ENCODE assay signal across 9 mouse cellular contexts in the genomic region with DNA sequence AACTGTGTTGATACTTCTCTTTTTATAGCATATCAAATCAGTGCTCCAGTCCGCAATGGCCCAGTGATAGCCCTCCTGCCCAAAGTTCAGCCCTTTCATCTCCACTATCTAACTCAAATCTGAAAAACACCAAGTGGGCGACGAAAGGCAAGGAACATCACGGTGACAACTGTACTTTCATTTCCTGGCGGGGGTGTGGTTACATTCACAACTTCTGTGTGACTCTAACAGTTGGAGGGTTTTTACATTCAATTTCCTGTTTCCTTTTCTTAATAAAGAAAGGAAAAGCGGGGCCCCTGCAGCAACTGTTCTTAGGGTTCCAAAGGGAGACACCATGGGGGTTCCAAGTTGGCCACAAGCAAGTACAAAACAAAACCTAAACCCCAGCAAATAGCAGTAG. TPM values are rescaled to one million over a fixed set of nuclear protein-coding genes. Genes with fewer than 3 reads are reported as not detected.
DNase-seq lines count a peak whose midpoint lies in the region; ATAC-seq and TF ChIP-seq lines count a peak whose summit lies in the region.
"Had no signal": no experiment of that assay in that cellular context is flagged by ENCODE, and none has a peak within 500 bp of the region (broad histone marks: within the 10 kb centered on the region; RNA-seq: fewer than 3 reads in every experiment).

No protein-coding gene starts in this region.

- ATAC-seq in lung, embryonic 14.5 days (ENCODE audit: insufficient read depth) = no peak
- ATAC-seq in intestine, postnatal 0 days = no peak
- ATAC-seq in megakaryocyte-erythroid progenitor cell, adult 5-6 weeks (replicated peaks; ENCODE audit: low FRiP score, low TSS enrichment, poor library complexity, severe bottlenecking) = 0 out of 2 replicates have a peak, but pooled peaks have one; percentile 36
- ATAC-seq: midbrain, embryonic 16.5 days had no signal

- no peaks in the 10 kb centered on the region for H3K36me3 ChIP-seq in lung, embryonic 14.5 days (ENCODE audit: insufficient read depth)
- H3K36me3 ChIP-seq in intestine, postnatal 0 days (ENCODE audit: control insufficient read depth, insufficient read depth) = no peaks in the 10 kb centered on the region

- H3K27ac ChIP-seq in lung, embryonic 14.5 days (ENCODE audit: low read depth) = no peak overlapping the region
- no peak overlapping the region for H3K27ac ChIP-seq in intestine, postnatal 0 days (ENCODE audit: low read depth, low read length)

- no peak for DNase-seq in lung, embryonic 14.5 days
- DNase-seq in lung, postnatal 14 days = no peak
- no peak for DNase-seq in left cerebral cortex, postnatal 36 days (ENCODE audit: low spot score in 2 of 2)
- DNase-seq in urinary bladder, postnatal 10 days (ENCODE audit: low spot score) = no peak
- no peak for DNase-seq in urinary bladder, postnatal 4 days (ENCODE audit: low spot score in 2 of 2)
- no peak for DNase-seq in layer of hippocampus, adult 9-11 months

- H3K4me2 ChIP-seq in lung, embryonic 14.5 days = peak overlapping the region; percentile 30
- H3K4me2 ChIP-seq in intestine, postnatal 0 days (replicated peaks; ENCODE audit: low read depth) = peak overlapping the region; percentile 49

- 47% methylated on average over 6 of the region's 6 CpGs for WGBS in lung, embryonic 14.5 days
- 24% methylated on average over 6 of the region's 6 CpGs for WGBS in intestine, postnatal 0 days

- no peaks in the 10 kb centered on the region for H3K9me3 ChIP-seq in lung, embryonic 14.5 days (ENCODE audit: low read depth, low read length)
- H3K9me3 ChIP-seq in intestine, postnatal 0 days (ENCODE audit: control insufficient read depth) = no peaks in the 10 kb centered on the region

- no peak overlapping the region for H3K4me3 ChIP-seq in lung, embryonic 14.5 days (ENCODE audit: low read depth, low read length)
- H3K4me3 ChIP-seq in intestine, postnatal 0 days (ENCODE audit: low read depth, low read length) = no peak overlapping the region

- intact Hi-C loops in left cerebral cortex, postnatal 36 days (cut with DNase I) = no loop called here

- no peak for TF ChIP-seq CTCF in lung, embryonic 14.5 days (IDR thresholded peaks at IDR 0.05; ENCODE audit: low read depth)
- no peak for TF ChIP-seq CTCF in intestine, postnatal 0 days (IDR thresholded peaks at IDR 0.05; ENCODE audit: low read depth)

- H3K4me1 ChIP-seq in lung, embryonic 14.5 days (ENCODE audit: insufficient read depth) = no peaks in the 10 kb centered on the region
- no peaks in the 10 kb centered on the region for H3K4me1 ChIP-seq in intestine, postnatal 0 days (replicated peaks; ENCODE audit: control insufficient read depth, insufficient read depth, low read length)

- no peaks in the 10 kb centered on the region for H3K27me3 ChIP-seq in lung, embryonic 14.5 days (ENCODE audit: insufficient read depth, low read length)
- H3K27me3 ChIP-seq in intestine, postnatal 0 days (replicated peaks; ENCODE audit: control insufficient read depth, insufficient read depth, low read length) = no peaks in the 10 kb centered on the region

- no peak overlapping the region for H3K9ac ChIP-seq in lung, embryonic 14.5 days
- no peak overlapping the region for H3K9ac ChIP-seq in intestine, postnatal 0 days (ENCODE audit: low read depth, low read length)

RNA-seq across cellular contexts. Expression of a gene that starts 29.0 kb away (rescaled TPM):
- 3.7 and 3.8 TPM in 2 replicates for polyA plus RNA-seq in lung, embryonic 14.5 days (2014; fragmentation: Nextera tagmentation; extraction: Ambion mirVana)
- 22.4 and 27.1 TPM in 2 replicates for polyA plus RNA-seq in intestine, postnatal 0 days (2015; fragmentation: Nextera tagmentation; extraction: Ambion mirVana)
- 2.8 and 16.5 TPM in 2 replicates for total RNA-seq in megakaryocyte-erythroid progenitor cell, adult 5-6 weeks (2014; fragmentation: Nextera tagmentation)
- 257 and 293 TPM in 2 replicates for total RNA-seq in megakaryocyte-erythroid progenitor cell, adult 5-6 weeks (2017)
- total RNA-seq in left cerebral cortex, postnatal 36 days (2021) = 10 to 100 TPM; 21.9 to 74.3 TPM
